Mouse (Mus musculus) megakaryocyte, embryonic 14.5 days (primary cell): ENCODE data around the gene Atp6v1b1.

Source experiments
- FLI1 ChIP-seq: IDR thresholded peaks from 2 replicates; pipeline ENCODE4 v1.6.1; 2012; ENCODE audit warnings: low read length, inconsistent platforms, mixed read lengths
- GATA1 ChIP-seq: IDR thresholded peaks from 3 replicates; pipeline ENCODE4 v1.6.1; 2012; ENCODE audit warnings: mixed read lengths, low read length, inconsistent platforms, borderline replicate concordance

DNA sequence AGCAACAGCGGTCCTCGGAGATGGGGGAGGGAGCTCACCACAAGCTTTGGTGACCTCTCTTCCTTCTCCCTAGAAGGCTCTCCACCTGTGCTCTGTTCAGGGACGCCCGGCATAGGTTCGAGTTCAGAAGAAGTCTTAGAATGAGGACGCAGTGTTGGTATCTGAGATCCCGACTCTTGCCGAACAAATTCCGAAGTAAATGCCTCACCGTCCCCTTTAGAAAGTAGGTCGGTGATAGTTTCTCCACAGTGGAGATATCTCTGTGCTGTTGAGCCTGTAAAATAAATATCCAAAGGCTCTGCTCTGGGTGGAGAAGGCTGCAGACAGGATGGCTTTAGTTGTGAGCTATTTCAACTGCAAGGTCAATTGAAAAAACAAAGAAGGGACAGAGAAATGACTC, 41.8 kb upstream of the Atp6v1b1 start:
- TF ChIP-seq GATA1 = no peak
- TF ChIP-seq FLI1 = no peak
